Mouse (Mus musculus) E14TG2a.4 (cell line): Measurements from ENCODE around the gene Fam104a.

Experiments used
- CTCF ChIP-seq: conservative IDR thresholded peaks from 2 replicates; pipeline ENCODE4 v1.5.1; 2014; ENCODE audit warnings: low read length
- POU5F1 ChIP-seq: IDR thresholded peaks from 2 replicates; pipeline ENCODE4 v1.6.1; 2014; ENCODE audit warnings: low read length, borderline replicate concordance

DNA sequence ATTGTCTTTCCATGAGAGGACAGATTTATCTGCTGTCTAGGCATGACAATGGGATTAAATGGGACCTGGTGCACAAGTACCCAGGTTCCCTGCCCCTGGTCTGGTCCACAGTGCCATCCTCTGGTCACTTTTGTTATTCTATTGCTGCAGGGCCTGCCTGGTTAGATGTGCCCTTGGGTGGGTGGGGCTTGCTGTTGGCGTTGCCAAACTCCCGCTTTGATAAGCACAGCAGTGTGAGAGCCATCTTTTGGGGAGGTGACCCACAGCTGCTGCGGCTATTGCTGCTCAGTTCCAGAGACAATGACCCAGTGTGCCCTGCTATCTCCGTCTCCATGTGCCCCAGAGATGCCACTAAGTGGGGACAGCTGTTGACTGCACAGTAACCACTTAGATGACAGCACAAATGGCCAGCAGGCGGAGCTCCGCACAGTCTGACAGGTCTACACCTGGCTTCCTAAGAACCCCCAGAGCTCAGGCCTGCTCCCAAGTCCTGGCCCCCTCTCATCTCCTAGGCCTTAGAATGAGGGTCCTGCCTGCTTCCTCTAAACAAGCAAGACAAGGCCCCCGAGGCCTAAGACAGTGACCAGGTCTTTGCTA, 31.2 kb upstream of the Fam104a start:
- TF ChIP-seq CTCF: 0 out of 2 replicates have a peak, but pooled peaks have one; percentile 12
- no peak for TF ChIP-seq POU5F1
